7 mouse cellular contexts compared by ENCODE assay signal in genomic region chr2:119337425-119338265, GRCm38 (mm10). TPM values are rescaled to one million over a fixed set of nuclear protein-coding genes. Genes with fewer than 3 reads are reported as not detected.
DNase-seq lines count a peak whose midpoint lies in the region; ATAC-seq and TF ChIP-seq lines count a peak whose summit lies in the region.

No protein-coding gene starts in this region.

- peaks cover 4% of the 10 kb centered on the region for H3K27me3 ChIP-seq in embryonic facial prominence, embryonic 13.5 days
- H3K27me3 ChIP-seq in limb, embryonic 14.5 days (ENCODE audit: control insufficient read depth, insufficient read depth, low read length), result no peaks in the 10 kb centered on the region
- H3K27me3 ChIP-seq in midbrain, embryonic 16.5 days (ENCODE audit: control insufficient read depth, insufficient read depth, low read depth, low read length), result peaks cover under 1% of the 10 kb centered on the region; the same call in 1 of the 2 replicates
- H3K27me3 ChIP-seq in spleen, adult 2 months (ENCODE audit: control insufficient read depth, insufficient read depth, low read length), result no peaks in the 10 kb centered on the region

- no peaks in the 10 kb centered on the region for H3K36me3 ChIP-seq in embryonic facial prominence, embryonic 13.5 days
- no peaks in the 10 kb centered on the region for H3K36me3 ChIP-seq in limb, embryonic 14.5 days (ENCODE audit: control insufficient read depth, insufficient read depth, low read length)
- no peaks in the 10 kb centered on the region for H3K36me3 ChIP-seq in midbrain, embryonic 16.5 days (ENCODE audit: control insufficient read depth, insufficient read depth, low read length)
- H3K36me3 ChIP-seq in spleen, adult 2 months (ENCODE audit: control insufficient read depth, insufficient read depth, low read length), result no peaks in the 10 kb centered on the region

- peaks cover 5% of the 10 kb centered on the region; the same call in 1 of the 2 replicates for H3K4me1 ChIP-seq in embryonic facial prominence, embryonic 13.5 days
- H3K4me1 ChIP-seq in limb, embryonic 14.5 days (ENCODE audit: control insufficient read depth, insufficient read depth, low read length), result peaks cover 4% of the 10 kb centered on the region; the same call in 1 of the 2 replicates
- no peaks in the 10 kb centered on the region; the same call in 1 of the 2 replicates for H3K4me1 ChIP-seq in midbrain, embryonic 16.5 days (ENCODE audit: control insufficient read depth, insufficient read depth, low read length)
- peaks cover 15% of the 10 kb centered on the region for H3K4me1 ChIP-seq in spleen, adult 2 months (ENCODE audit: control insufficient read depth, insufficient read depth, insufficient read length)

- 8% methylated on average over 60 of the region's 60 CpGs for WGBS in embryonic facial prominence, embryonic 13.5 days
- 8% methylated on average over 58 of the region's 60 CpGs for WGBS in limb, embryonic 14.5 days
- WGBS in midbrain, embryonic 16.5 days, result 10% methylated on average over 47 of the region's 60 CpGs
- WGBS in spleen, adult 2 months, result 5% methylated on average over 60 of the region's 60 CpGs

- H3K27ac ChIP-seq in embryonic facial prominence, embryonic 13.5 days, result peak overlapping the region; percentile 60; the same call in 1 of the 2 replicates
- no peak overlapping the region for H3K27ac ChIP-seq in limb, embryonic 14.5 days (replicated peaks; ENCODE audit: low read depth, low read length)
- H3K27ac ChIP-seq in midbrain, embryonic 16.5 days (ENCODE audit: low read length), result peak overlapping the region; percentile 53
- H3K27ac ChIP-seq in spleen, adult 2 months (ENCODE audit: insufficient read depth, low read length), result peak overlapping the region; percentile 71

- TF ChIP-seq CTCF in spleen, adult 2 months (IDR thresholded peaks at IDR 0.05; ENCODE audit: extremely low read depth, insufficient read depth, insufficient read length, insufficient replicate concordance), result peak; percentile 83

- peak overlapping the region; percentile 83 for H3K4me2 ChIP-seq in embryonic facial prominence, embryonic 13.5 days
- H3K4me2 ChIP-seq in limb, embryonic 14.5 days (replicated peaks; ENCODE audit: low read depth, low read length, severe bottlenecking), result peak overlapping the region; percentile 86
- H3K4me2 ChIP-seq in midbrain, embryonic 16.5 days (ENCODE audit: low read length), result peak overlapping the region; percentile 75

- DNase-seq in adrenal gland, postnatal 25 days, result peak; percentile 92
- peak; percentile 94 for DNase-seq in heart, adult 8-10 months (ENCODE audit: low spot score)
- DNase-seq in kidney, adult 9 months, result peak; percentile 92
- DNase-seq in limb, embryonic 14.5 days (ENCODE audit: low spot score), result peak; percentile 83
- peak; percentile 59 to 74 for DNase-seq in spleen, adult 2 months (ENCODE audit: low read depth in 1 of 2, low spot score in 2 of 2)

- peak; percentile 67 for ATAC-seq in embryonic facial prominence, embryonic 13.5 days (ENCODE audit: insufficient number of reproducible peaks, insufficient read depth, low FRiP score, low TSS enrichment, low read depth)
- peak; percentile 86 for ATAC-seq in limb, embryonic 14.5 days (ENCODE audit: low FRiP score, low read depth)
- ATAC-seq in midbrain, embryonic 16.5 days, result peak; percentile 80

- 0 out of 2 replicates have a peak, but pooled peaks have one; percentile 9 for TF ChIP-seq POLR2A in limb, embryonic 14.5 days (IDR thresholded peaks at IDR 0.05; ENCODE audit: borderline replicate concordance, extremely low read depth, insufficient read depth, insufficient read length)
- no peak for TF ChIP-seq POLR2A in spleen, adult 2 months (IDR thresholded peaks at IDR 0.05; ENCODE audit: low read depth, low read length)

- peak overlapping the region; percentile 54 for H3K4me3 ChIP-seq in embryonic facial prominence, embryonic 13.5 days
- H3K4me3 ChIP-seq in limb, embryonic 14.5 days (replicated peaks; ENCODE audit: low read length), result peak overlapping the region; percentile 56
- peak overlapping the region; percentile 60 for H3K4me3 ChIP-seq in midbrain, embryonic 16.5 days (ENCODE audit: low read depth, low read length)
- peak overlapping the region; percentile 61 for H3K4me3 ChIP-seq in spleen, adult 2 months (ENCODE audit: extremely low read depth, insufficient read depth, insufficient read length)

- peak overlapping the region; percentile 75 for H3K9ac ChIP-seq in embryonic facial prominence, embryonic 13.5 days
- peak overlapping the region; percentile 71 for H3K9ac ChIP-seq in limb, embryonic 14.5 days (ENCODE audit: low read depth, low read length, severe bottlenecking)
- peak overlapping the region; percentile 90 for H3K9ac ChIP-seq in midbrain, embryonic 16.5 days (ENCODE audit: low read depth, low read length)

- H3K9me3 ChIP-seq in embryonic facial prominence, embryonic 13.5 days, result no peaks in the 10 kb centered on the region
- H3K9me3 ChIP-seq in limb, embryonic 14.5 days (ENCODE audit: control insufficient read depth, low read length), result no peaks in the 10 kb centered on the region
- H3K9me3 ChIP-seq in midbrain, embryonic 16.5 days (replicated peaks; ENCODE audit: control insufficient read depth, low read length, poor library complexity, severe bottlenecking), result no peaks in the 10 kb centered on the region

RNA-seq across cellular contexts. Expression of gene Dll4, which starts 12.1 kb away (rescaled TPM):
- total RNA-seq in adrenal gland, postnatal 25 days (2021), result 8.0 and 12.9 TPM in 2 replicates
- 4.2 and 4.6 TPM in 2 replicates for polyA plus RNA-seq in embryonic facial prominence, embryonic 13.5 days (2015; fragmentation: Nextera tagmentation; extraction: Ambion mirVana)
- total RNA-seq in heart, adult 8-10 months (2022), result 10 to 100 TPM; 12.1 to 18.7 (median 18.6) TPM
- polyA plus RNA-seq in limb, embryonic 14.5 days (2012; rRNA removed), result 8.7 and 9.0 TPM in 2 replicates
- polyA plus RNA-seq in limb, embryonic 14.5 days (2014; fragmentation: Nextera tagmentation; extraction: Ambion mirVana), result 5.1 and 6.2 TPM in 2 replicates
- polyA plus RNA-seq in midbrain, embryonic 16.5 days (2015; fragmentation: Nextera tagmentation; extraction: Ambion mirVana), result 4.4 and 5.0 TPM in 2 replicates
- 5.6 and 6.2 TPM in 2 replicates for polyA plus RNA-seq in spleen, adult 2 months (2012; rRNA removed)

RNA-seq across cellular contexts. Expression of gene Chac1, which starts 13.4 kb away (rescaled TPM):
- total RNA-seq in adrenal gland, postnatal 25 days (2021), result 5.0 and 10.2 TPM in 2 replicates
- polyA plus RNA-seq in embryonic facial prominence, embryonic 13.5 days (2015; fragmentation: Nextera tagmentation; extraction: Ambion mirVana), result 1.7 and 1.8 TPM in 2 replicates
- 10 to 100 TPM in 1 of 4 experiments, 1 to 10 TPM in 3; 2.8 to 15.4 (median 5.2) TPM for total RNA-seq in heart, adult 8-10 months (2022)
- polyA plus RNA-seq in limb, embryonic 14.5 days (2012; rRNA removed), result 0.79 and 0.94 TPM in 2 replicates
- 0.48 and 0.68 TPM in 2 replicates for polyA plus RNA-seq in limb, embryonic 14.5 days (2014; fragmentation: Nextera tagmentation; extraction: Ambion mirVana)
- 9.5 and 10.5 TPM in 2 replicates for polyA plus RNA-seq in midbrain, embryonic 16.5 days (2015; fragmentation: Nextera tagmentation; extraction: Ambion mirVana)
- 1.9 and 2.9 TPM in 2 replicates for polyA plus RNA-seq in spleen, adult 2 months (2012; rRNA removed)

RNA-seq across cellular contexts. Expression of gene Vps18, which starts 49.1 kb away (rescaled TPM):
- 18.5 and 21.1 TPM in 2 replicates for total RNA-seq in adrenal gland, postnatal 25 days (2021)
- polyA plus RNA-seq in embryonic facial prominence, embryonic 13.5 days (2015; fragmentation: Nextera tagmentation; extraction: Ambion mirVana), result 20.1 and 20.7 TPM in 2 replicates
- 10 to 100 TPM; 12.5 to 14.0 (median 13.6) TPM for total RNA-seq in heart, adult 8-10 months (2022)
- 17.0 and 19.2 TPM in 2 replicates for polyA plus RNA-seq in limb, embryonic 14.5 days (2012; rRNA removed)
- 14.8 and 16.6 TPM in 2 replicates for polyA plus RNA-seq in limb, embryonic 14.5 days (2014; fragmentation: Nextera tagmentation; extraction: Ambion mirVana)
- 30.2 and 31.7 TPM in 2 replicates for polyA plus RNA-seq in midbrain, embryonic 16.5 days (2015; fragmentation: Nextera tagmentation; extraction: Ambion mirVana)
- 19.3 and 24.1 TPM in 2 replicates for polyA plus RNA-seq in spleen, adult 2 months (2012; rRNA removed)
